Mouse (Mus musculus): ENCODE data around the gene Elp4.

Gene Elp4

GRCm38 (mm10) chr2:105736166-105736565 lies 168.2 kb downstream of the Elp4 start:
- intact Hi-C loops (cut with DNase I): no loop called here

- intact Hi-C loops (cut with DNase I): no loop called here
These were observed 173.7 kb downstream of the Elp4 start for GRCm38 (mm10) chr2:105730704-105731103.

- intact Hi-C loops (cut with DNase I): no loop called here
These were observed 177.7 kb downstream of the Elp4 start for GRCm38 (mm10) chr2:105726657-105727056.

- intact Hi-C loops (cut with DNase I): no loop called here
These were observed 188.8 kb downstream of the Elp4 start for GRCm38 (mm10) chr2:105715409-105716115.

- intact Hi-C loops (cut with DNase I): no loop called here
These were observed 193.9 kb downstream of the Elp4 start for GRCm38 (mm10) chr2:105710511-105710910.

GRCm38 (mm10) chr2:105709126-105709525 lies 195.2 kb downstream of the Elp4 start:
- intact Hi-C loops (cut with DNase I): no loop called here

- intact Hi-C loops (cut with DNase I): no loop called here
These were observed 199.0 kb downstream of the Elp4 start for GRCm38 (mm10) chr2:105705320-105705719.

GRCm38 (mm10) chr2:105702586-105702985 lies 201.8 kb downstream of the Elp4 start:
- intact Hi-C loops (cut with DNase I): no loop called here

- intact Hi-C loops (cut with DNase I): no loop called here
These were observed 202.6 kb downstream of the Elp4 start for GRCm38 (mm10) chr2:105701781-105702180.

- intact Hi-C loops (cut with DNase I): no loop called here
These were observed 205.7 kb downstream of the Elp4 start for GRCm38 (mm10) chr2:105698631-105699030.

- intact Hi-C loops (cut with DNase I): no loop called here
These were observed 206.6 kb downstream of the Elp4 start for GRCm38 (mm10) chr2:105697741-105698140.

GRCm38 (mm10) chr2:105691296-105691695 lies 213.1 kb downstream of the Elp4 start:
- intact Hi-C loops (cut with DNase I): no loop called here

- intact Hi-C loops (cut with DNase I): loop anchor here (10.0 kb wide), 1 partner anchor 565 kb away; the partner anchor contains the start of gene Wt1
These were observed 214.4 kb downstream of the Elp4 start for GRCm38 (mm10) chr2:105689771-105690639.

GRCm38 (mm10) chr2:105689304-105689770 lies 215.0 kb downstream of the Elp4 start:
- intact Hi-C loops (cut with DNase I): loop anchor here (10.0 kb wide), 1 partner anchor 565 kb away; the partner anchor contains the start of gene Wt1

GRCm38 (mm10) chr2:105688436-105689303 lies 215.7 kb downstream of the Elp4 start:
- intact Hi-C loops (cut with DNase I): loop anchor here (10.0 kb wide), 1 partner anchor 564 kb away; the partner anchor contains the start of gene Wt1

GRCm38 (mm10) chr2:105688011-105688410 lies 216.4 kb downstream of the Elp4 start:
- intact Hi-C loops (cut with DNase I): loop anchor here (10.0 kb wide), 1 partner anchor 563 kb away; the partner anchor contains the start of gene Wt1

GRCm38 (mm10) chr2:105687317-105687991 lies 216.9 kb downstream of the Elp4 start:
- intact Hi-C loops (cut with DNase I): loop anchor here (10.0 kb wide), 1 partner anchor 563 kb away; the partner anchor contains the start of gene Wt1

GRCm38 (mm10) chr2:105686363-105687316 lies 217.7 kb downstream of the Elp4 start:
- intact Hi-C loops (cut with DNase I): loop anchor here (10.0 kb wide), 1 partner anchor 562 kb away; the partner anchor contains the start of gene Wt1

- intact Hi-C loops (cut with DNase I): loop anchor here (10.0 kb wide), 1 partner anchor 561 kb away; the partner anchor contains the start of gene Wt1
These were observed 218.7 kb downstream of the Elp4 start for GRCm38 (mm10) chr2:105685651-105686050.
